Mouse (Mus musculus): ENCODE measurements around the gene Clec4n.
"Not testable (repeated sequence)": the region's sequence is repeated elsewhere in the genome, so short reads cannot be mapped to it uniquely, and the experiment has no call there.

DNA sequence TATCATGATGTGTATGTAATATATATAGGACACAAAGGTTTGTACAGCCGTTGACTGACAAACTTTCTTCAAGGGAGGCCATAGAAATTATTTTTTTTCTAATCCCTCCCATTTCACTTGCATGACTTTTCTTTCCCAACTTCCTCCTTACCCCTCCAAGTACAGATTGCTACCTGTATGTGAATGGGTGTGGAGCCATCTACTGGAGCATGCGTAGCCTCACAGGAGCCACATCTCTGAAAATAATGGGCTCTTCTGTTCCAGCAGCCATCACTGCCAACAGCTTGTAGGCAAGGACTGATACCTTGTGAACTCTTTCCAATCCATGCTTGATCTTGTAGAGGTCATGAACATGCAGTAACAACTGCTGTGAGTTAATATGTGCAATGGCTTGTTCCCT lies 19.2 kb downstream of the Clec4n start:
- TF ChIP-seq CTCF (IDR thresholded peaks at IDR 0.05; ENCODE audit: low read depth, low read length); POLR2A (IDR thresholded peaks at IDR 0.05; ENCODE audit: extremely low read depth, insufficient read depth, low read length): not testable (repeated sequence)

All from liver, adult 2 months (tissue).